Mouse (Mus musculus) megakaryocyte, embryonic 14.5 days (primary cell): ENCODE data around the gene Rps19.

Experiments used
- FLI1 ChIP-seq: IDR thresholded peaks from 2 replicates; pipeline ENCODE4 v1.6.1; 2012; ENCODE audit warnings: low read length, inconsistent platforms, mixed read lengths
- GATA1 ChIP-seq: IDR thresholded peaks from 3 replicates; pipeline ENCODE4 v1.6.1; 2012; ENCODE audit warnings: mixed read lengths, low read length, inconsistent platforms, borderline replicate concordance

DNA sequence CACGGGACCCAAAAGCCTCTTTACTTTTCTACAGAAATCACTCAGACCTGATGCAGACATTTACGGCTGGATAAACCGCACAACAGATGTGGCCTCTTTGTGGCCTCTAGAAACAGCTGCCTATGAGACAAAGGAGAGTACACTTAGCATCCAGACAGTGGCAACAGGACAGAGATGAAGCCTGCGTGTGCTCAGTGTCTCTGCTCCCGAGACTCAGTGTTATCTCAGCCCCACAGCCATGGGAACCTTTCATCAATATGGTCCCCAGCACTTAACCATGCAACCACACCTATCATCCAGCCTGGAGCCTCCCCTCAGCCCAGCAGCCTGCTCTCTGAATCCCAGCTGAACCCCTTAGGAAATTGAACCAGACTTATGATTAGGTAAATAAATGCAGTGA is 24.9 kb upstream of the Rps19 start:
- TF ChIP-seq GATA1, result no peak
- no peak for TF ChIP-seq FLI1
